Mouse (Mus musculus) cerebellum, adult (tissue): Measurements from ENCODE around the gene Dot1l.
"Not testable (repeated sequence)": the region's sequence is repeated elsewhere in the genome, so short reads cannot be mapped to it uniquely, and the experiment has no call there.

Source experiments
- ATAC-seq: cut with Nextera tagmentation; 2 replicates; pipeline ENCODE4 v1.9.2; 2017; ENCODE audit warnings: mild to moderate bottlenecking, moderate library complexity, mixed read lengths; ENCODE audit not compliant: insufficient number of reproducible peaks, low FRiP score, low TSS enrichment

Gene Dot1l

GRCm38 (mm10) chr10:80827063-80827869 is 72.3 kb downstream of the Dot1l start:
- ATAC-seq = no peak

GRCm38 (mm10) chr10:80827870-80828420 is 72.9 kb downstream of the Dot1l start:
- ATAC-seq = no peak

- ATAC-seq = not testable (repeated sequence)
These were observed 73.6 kb downstream of the Dot1l start for GRCm38 (mm10) chr10:80828587-80828986.

GRCm38 (mm10) chr10:80829359-80830278 is 74.6 kb downstream of the Dot1l start:
- no peak for ATAC-seq

GRCm38 (mm10) chr10:80831136-80831535 is 76.1 kb downstream of the Dot1l start:
- no peak for ATAC-seq

- ATAC-seq = no peak
These were observed 77.8 kb downstream of the Dot1l start for GRCm38 (mm10) chr10:80832818-80833217.

GRCm38 (mm10) chr10:80835617-80836016 is 80.6 kb downstream of the Dot1l start:
- ATAC-seq = no peak

GRCm38 (mm10) chr10:80836949-80837379 is 82.0 kb downstream of the Dot1l start:
- ATAC-seq = no peak

- peak; percentile 33; the same call in 1 of the 2 replicates for ATAC-seq
These were observed 82.8 kb downstream of the Dot1l start for GRCm38 (mm10) chr10:80837827-80838226.

GRCm38 (mm10) chr10:80838346-80838912 is 83.4 kb downstream of the Dot1l start:
- no peak for ATAC-seq

GRCm38 (mm10) chr10:80839848-80840247 is 84.8 kb downstream of the Dot1l start:
- ATAC-seq = no peak

GRCm38 (mm10) chr10:80841685-80842084 is 86.7 kb downstream of the Dot1l start:
- no peak for ATAC-seq

- ATAC-seq = no peak
These were observed 87.3 kb downstream of the Dot1l start for GRCm38 (mm10) chr10:80842334-80842733.

- no peak for ATAC-seq
These were observed 88.3 kb downstream of the Dot1l start for GRCm38 (mm10) chr10:80843087-80843930.

- ATAC-seq = peak; percentile 61
These were observed 89.0 kb downstream of the Dot1l start, which contains the start of gene Lingo3 for GRCm38 (mm10) chr10:80843931-80844547. Gene Lingo3 (minus strand): TSS chr10:80844039.
